Mouse (Mus musculus) intestine, postnatal 0 days (tissue): ENCODE measurements around the gene Zfp385b. TPM values are rescaled to one million over a fixed set of nuclear protein-coding genes. Genes with fewer than 3 reads are reported as not detected.
A peak's percentile ranks its signal among the peaks of the same experiment; 100 is the strongest.

Source experiments
- ATAC-seq: fragments of 200-750 bp; cut with Nextera tagmentation; 2 replicates; pipeline ENCODE4 v1.8.0; 2017; ENCODE audit warnings: mild to moderate bottlenecking, moderate TSS enrichment, moderate library complexity
- H3K27ac ChIP-seq: fragments of 300-500 bp; sonication (generic); 2 replicates; pipeline ENCODE4 v1.5.1; 2014; ENCODE audit warnings: mild to moderate bottlenecking, low read depth, low read length, moderate library complexity
- H3K27me3 ChIP-seq: fragments of 300-500 bp; sonication (generic); replicated peaks from 2 replicates; pipeline ENCODE4 v1.6.1; 2014; ENCODE audit warnings: low read length, mixed read lengths; ENCODE audit not compliant: control insufficient read depth, insufficient read depth
- H3K36me3 ChIP-seq: fragments of 300-500 bp; sonication (generic); 2 replicates; pipeline ENCODE4 v1.6.1; 2014; ENCODE audit warnings: mild to moderate bottlenecking, moderate library complexity; ENCODE audit not compliant: control insufficient read depth, insufficient read depth
- H3K4me1 ChIP-seq: fragments of 300-500 bp; sonication (generic); replicated peaks from 2 replicates; pipeline ENCODE4 v1.6.1; 2014; ENCODE audit warnings: antibody characterized with exemption, low read length, mixed read lengths; ENCODE audit not compliant: control insufficient read depth, insufficient read depth
- H3K4me2 ChIP-seq: fragments of 300-500 bp; sonication (generic); replicated peaks from 2 replicates; pipeline ENCODE4 v1.6.1; 2014; ENCODE audit warnings: low read depth, mild to moderate bottlenecking, moderate library complexity
- H3K4me3 ChIP-seq: fragments of 300-500 bp; sonication (generic); 2 replicates; pipeline ENCODE4 v1.5.1; 2014; ENCODE audit warnings: low read depth, low read length
- H3K9ac ChIP-seq: fragments of 300-500 bp; sonication (generic); 2 replicates; pipeline ENCODE4 v1.6.1; 2014; ENCODE audit warnings: mild to moderate bottlenecking, low read depth, low read length
- H3K9me3 ChIP-seq: fragments of 300-500 bp; sonication (generic); 2 replicates; pipeline ENCODE4 v1.6.1; 2016; ENCODE audit warnings: mixed run types; ENCODE audit not compliant: control insufficient read depth
- CTCF ChIP-seq: sonication (generic); IDR thresholded peaks from 2 replicates; pipeline ENCODE4 v1.5.1; 2016; ENCODE audit warnings: low read depth, mild to moderate bottlenecking, control low read depth, antibody characterized with exemption, moderate library complexity
- WGBS: fragments of 180-500 bp; shearing (Covaris S2); extraction: QIAGEN DNeasy Blood & Tissue Kit; methylation state at CpG from one replicate; pipeline ENCODE4 v1.1.7; 2014; 5-methylcytosine and 5-hydroxymethylcytosine counted together
- polyA plus RNA-seq: library from polyadenylated mRNA; unstranded; fragments of >200 nt; fragmentation: Nextera tagmentation; extraction: Ambion mirVana; gene quantifications from 2 replicates; pipeline ENCODE4 v1.2.1, GENCODE M21; 2015

Zfp385b gene
- polyA plus RNA-seq, 1 experiment from 2014 or later, result 14.3 TPM

- H3K9me3 ChIP-seq, result no peaks in the 10 kb centered on the region
- no peak for TF ChIP-seq CTCF
- no peak overlapping the region for H3K27ac ChIP-seq
- H3K4me3 ChIP-seq, result no peak overlapping the region
- no peak for ATAC-seq
- H3K4me1 ChIP-seq, result no peaks in the 10 kb centered on the region
- no peak overlapping the region for H3K9ac ChIP-seq
- H3K36me3 ChIP-seq, result no peaks in the 10 kb centered on the region
- H3K27me3 ChIP-seq, result no peaks in the 10 kb centered on the region
- H3K4me2 ChIP-seq, result no peak overlapping the region
- 89% methylated on average over 7 of the region's 7 CpGs for WGBS
These were observed 425.6 kb downstream of the Zfp385b start for GRCm38 (mm10) chr2:77393881-77394280.

DNA sequence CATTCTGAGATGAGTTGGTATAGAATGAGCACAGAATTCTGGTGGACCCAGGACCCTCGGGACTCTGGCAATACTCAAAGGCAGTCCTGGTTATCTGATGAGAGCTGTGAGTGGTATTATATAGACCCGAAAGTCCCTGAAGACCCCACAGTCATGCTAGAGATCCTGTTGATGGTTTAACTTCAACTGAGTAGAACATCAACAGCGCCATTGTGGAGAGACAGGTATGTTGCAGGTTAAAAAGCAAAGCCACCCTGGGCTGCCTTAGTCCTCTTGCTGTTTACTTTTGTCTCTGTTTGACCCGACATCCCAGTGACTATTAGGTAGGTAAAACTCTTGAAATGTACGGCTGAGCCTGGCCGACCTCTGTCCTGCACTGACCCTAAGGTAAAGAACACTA, 431.3 kb downstream of the Zfp385b start:
- WGBS, result 67% methylated on average over 6 of the region's 6 CpGs
- Histone ChIP-seq H3K9ac (no peak overlapping the region), H3K36me3 (no peaks in the 10 kb centered on the region)

GRCm38 (mm10) chr2:77386515-77386914, 432.9 kb downstream of the Zfp385b start:
- H3K4me2 ChIP-seq, result no peak overlapping the region
- peak; percentile 80 for TF ChIP-seq CTCF
- no peak overlapping the region for H3K4me3 ChIP-seq
- H3K27me3 ChIP-seq, result no peaks in the 10 kb centered on the region
- no peaks in the 10 kb centered on the region for H3K9me3 ChIP-seq
- no peaks in the 10 kb centered on the region for H3K4me1 ChIP-seq
- no peak overlapping the region for H3K9ac ChIP-seq
- no peak overlapping the region for H3K27ac ChIP-seq
- WGBS, result 35% methylated on average over 5 of the region's 5 CpGs
- no peaks in the 10 kb centered on the region for H3K36me3 ChIP-seq
- no peak for ATAC-seq

More for the DNA sequence above, 431.3 kb downstream of the Zfp385b start:
- Histone ChIP-seq H3K9me3 (no peaks in the 10 kb centered on the region), H3K27ac (no peak overlapping the region), H3K4me3 (no peak overlapping the region), H3K4me1 (no peaks in the 10 kb centered on the region), H3K4me2 (no peak overlapping the region), H3K27me3 (no peaks in the 10 kb centered on the region)
- no peak for ATAC-seq
- TF ChIP-seq CTCF, result no peak

- H3K4me1 ChIP-seq, result no peaks in the 10 kb centered on the region
- H3K27ac ChIP-seq, result no peak overlapping the region
- TF ChIP-seq CTCF, result no peak
- ATAC-seq, result no peak
- H3K9me3 ChIP-seq, result no peaks in the 10 kb centered on the region
- WGBS, result 78% methylated on average over 5 of the region's 5 CpGs
- H3K9ac ChIP-seq, result no peak overlapping the region
- H3K36me3 ChIP-seq, result no peaks in the 10 kb centered on the region
- no peaks in the 10 kb centered on the region for H3K27me3 ChIP-seq
- H3K4me2 ChIP-seq, result no peak overlapping the region
- H3K4me3 ChIP-seq, result no peak overlapping the region
These were observed 436.7 kb downstream of the Zfp385b start for GRCm38 (mm10) chr2:77382766-77383165.

GRCm38 (mm10) chr2:77379907-77380306, 439.5 kb downstream of the Zfp385b start:
- Histone ChIP-seq H3K4me1 (no peaks in the 10 kb centered on the region), H3K36me3 (no peaks in the 10 kb centered on the region), H3K4me2 (no peak overlapping the region), H3K4me3 (no peak overlapping the region), H3K27ac (no peak overlapping the region), H3K27me3 (no peaks in the 10 kb centered on the region), H3K9ac (no peak overlapping the region), H3K9me3 (no peaks in the 10 kb centered on the region)
- no peak for ATAC-seq
- TF ChIP-seq CTCF, result no peak
- WGBS, result 80% methylated on average over 1 of the region's 1 CpGs

- ATAC-seq, result no peak
- Histone ChIP-seq H3K4me2 (no peak overlapping the region), H3K9ac (no peak overlapping the region), H3K4me3 (no peak overlapping the region), H3K27ac (no peak overlapping the region), H3K9me3 (no peaks in the 10 kb centered on the region), H3K36me3 (no peaks in the 10 kb centered on the region), H3K4me1 (no peaks in the 10 kb centered on the region), H3K27me3 (no peaks in the 10 kb centered on the region)
- TF ChIP-seq CTCF, result no peak
- WGBS, result 91% methylated on average over 5 of the region's 5 CpGs
These were observed 440.1 kb downstream of the Zfp385b start for GRCm38 (mm10) chr2:77379332-77379731.

DNA sequence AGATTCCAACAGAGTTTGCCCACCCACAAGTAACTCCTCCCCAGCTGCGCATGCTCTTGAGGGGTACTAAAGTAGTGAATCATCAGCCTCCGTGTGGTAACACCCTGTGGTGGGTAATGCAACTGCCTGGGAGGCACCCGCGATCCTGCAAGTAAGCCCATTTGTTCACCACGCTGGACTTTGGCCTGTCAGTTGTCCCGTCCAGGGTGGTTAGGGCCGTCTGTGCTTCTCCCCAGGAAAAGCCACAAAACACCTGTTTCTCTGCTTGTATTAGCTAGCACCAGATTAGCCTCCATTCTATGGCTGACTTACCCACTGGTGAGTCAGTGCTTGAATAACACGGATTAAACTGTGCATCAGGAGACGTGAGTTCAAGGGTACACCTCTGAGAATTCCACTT, 442.6 kb downstream of the Zfp385b start:
- H3K9ac ChIP-seq, result no peak overlapping the region
- no peaks in the 10 kb centered on the region for H3K36me3 ChIP-seq
- H3K27ac ChIP-seq, result no peak overlapping the region
- TF ChIP-seq CTCF, result no peak
- 44% methylated on average over 9 of the region's 9 CpGs for WGBS
- H3K9me3 ChIP-seq, result no peaks in the 10 kb centered on the region
- ATAC-seq, result peak; percentile 45; the same call in 1 of the 2 replicates
- H3K4me1 ChIP-seq, result no peaks in the 10 kb centered on the region
- H3K4me2 ChIP-seq, result no peak overlapping the region
- no peaks in the 10 kb centered on the region for H3K27me3 ChIP-seq
- no peak overlapping the region for H3K4me3 ChIP-seq
